Mouse (Mus musculus): Measurements from ENCODE around the gene Klf11.
A peak's percentile ranks its signal among the peaks of the same experiment; 100 is the strongest.

The Klf11 gene

DNA sequence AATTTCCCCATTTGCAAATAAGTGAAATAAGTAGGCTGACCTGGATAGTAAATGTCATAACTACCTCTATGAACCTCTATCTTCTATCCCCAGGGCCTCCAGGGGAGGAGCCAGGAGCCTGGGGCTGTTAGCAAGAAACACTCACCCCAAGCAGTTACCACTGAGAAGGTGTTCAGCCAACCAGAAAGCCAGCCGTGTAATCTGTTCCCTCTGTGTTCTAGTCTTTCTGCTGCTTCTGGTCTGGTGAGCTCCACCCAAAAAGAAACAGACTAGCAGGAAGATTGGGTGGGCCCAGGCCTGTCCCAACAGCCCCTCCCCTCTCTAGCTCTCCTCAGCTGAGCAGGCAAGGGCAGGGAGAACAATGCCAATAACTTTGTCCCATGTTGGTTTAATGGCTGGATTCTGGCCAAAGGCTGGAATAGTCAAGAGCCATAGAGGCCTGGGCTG lies 6.9 kb upstream of the Klf11 start:
- Histone ChIP-seq H3K9me3 (ENCODE audit: low read length) (no peaks in the 10 kb centered on the region), H3K4me1 (replicated peaks; ENCODE audit: low read depth, low read length) (peaks cover 25% of the 10 kb centered on the region), H3K27me3 (ENCODE audit: insufficient read depth, low read length) (peaks cover 13% of the 10 kb centered on the region), H3K4me3 (replicated peaks; ENCODE audit: low read length) (no peak overlapping the region), H3K36me3 (ENCODE audit: insufficient read depth, low read length) (no peaks in the 10 kb centered on the region)
- TF ChIP-seq CTCF (conservative IDR thresholded peaks at IDR 0.05; ENCODE audit: low read length) (no peak), POU5F1 (IDR thresholded peaks at IDR 0.05; ENCODE audit: borderline replicate concordance, low read length) (no peak)

DNA sequence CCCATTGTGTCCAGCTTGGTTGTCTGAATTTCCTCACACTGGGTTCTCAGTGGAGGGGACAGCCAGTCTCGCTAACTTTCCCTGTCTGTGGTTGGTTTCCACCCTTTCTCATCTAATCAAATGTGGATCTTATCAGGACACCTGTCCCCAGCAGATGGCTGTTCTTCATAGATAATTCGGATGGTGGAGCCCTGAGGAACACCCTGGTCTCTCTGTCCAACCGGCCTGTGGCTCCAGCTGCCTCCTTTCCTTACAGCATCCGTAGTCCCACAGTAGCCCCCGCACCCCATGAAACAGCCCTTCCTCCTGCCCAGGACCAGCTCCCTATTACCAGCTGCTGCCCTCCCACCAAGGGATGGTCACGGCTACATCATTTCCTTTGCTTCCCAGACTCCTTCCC lies 5.2 kb upstream of the Klf11 start:
- H3K4me1 ChIP-seq (replicated peaks; ENCODE audit: low read depth, low read length): peaks cover 26% of the 10 kb centered on the region
- no peaks in the 10 kb centered on the region for H3K36me3 ChIP-seq (ENCODE audit: insufficient read depth, low read length)
- no peaks in the 10 kb centered on the region for H3K9me3 ChIP-seq (ENCODE audit: low read length)
- no peak for TF ChIP-seq POU5F1 (IDR thresholded peaks at IDR 0.05; ENCODE audit: borderline replicate concordance, low read length)
- no peak for TF ChIP-seq CTCF (conservative IDR thresholded peaks at IDR 0.05; ENCODE audit: low read length)
- no peak overlapping the region for H3K4me3 ChIP-seq (replicated peaks; ENCODE audit: low read length)
- peaks cover 23% of the 10 kb centered on the region for H3K27me3 ChIP-seq (ENCODE audit: insufficient read depth, low read length)

DNA sequence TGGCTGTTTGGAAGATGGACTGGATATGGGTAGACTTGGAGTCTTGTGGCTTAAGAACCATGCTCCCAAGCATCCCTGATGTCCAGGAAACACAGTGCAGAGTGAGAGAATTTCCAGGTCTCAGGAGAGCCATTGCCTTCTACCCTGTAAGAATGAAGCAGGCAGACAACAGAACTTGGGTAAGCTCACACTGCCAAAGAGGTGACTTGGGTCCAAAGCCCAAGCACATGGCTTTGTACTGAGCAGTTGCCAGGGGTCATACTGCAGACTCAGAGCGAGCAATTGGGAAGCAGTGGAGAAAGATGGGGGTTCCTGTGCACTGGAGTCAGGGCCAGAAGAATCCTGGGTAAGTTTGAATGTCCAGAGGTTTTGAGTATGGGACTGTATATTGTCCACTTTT lies 3.0 kb upstream of the Klf11 start:
- TF ChIP-seq CTCF (conservative IDR thresholded peaks at IDR 0.05; ENCODE audit: low read length) (no peak), POU5F1 (IDR thresholded peaks at IDR 0.05; ENCODE audit: borderline replicate concordance, low read length) (no peak), NANOG (IDR thresholded peaks at IDR 0.05; ENCODE audit: borderline replicate concordance, low read length) (no peak)
- Histone ChIP-seq H3K9me3 (ENCODE audit: low read length) (no peaks in the 10 kb centered on the region), H3K27me3 (ENCODE audit: insufficient read depth, low read length) (peaks cover 23% of the 10 kb centered on the region), H3K36me3 (ENCODE audit: insufficient read depth, low read length) (no peaks in the 10 kb centered on the region), H3K4me1 (replicated peaks; ENCODE audit: low read depth, low read length) (peaks cover 36% of the 10 kb centered on the region), H3K4me3 (replicated peaks; ENCODE audit: low read length) (no peak overlapping the region)

DNA sequence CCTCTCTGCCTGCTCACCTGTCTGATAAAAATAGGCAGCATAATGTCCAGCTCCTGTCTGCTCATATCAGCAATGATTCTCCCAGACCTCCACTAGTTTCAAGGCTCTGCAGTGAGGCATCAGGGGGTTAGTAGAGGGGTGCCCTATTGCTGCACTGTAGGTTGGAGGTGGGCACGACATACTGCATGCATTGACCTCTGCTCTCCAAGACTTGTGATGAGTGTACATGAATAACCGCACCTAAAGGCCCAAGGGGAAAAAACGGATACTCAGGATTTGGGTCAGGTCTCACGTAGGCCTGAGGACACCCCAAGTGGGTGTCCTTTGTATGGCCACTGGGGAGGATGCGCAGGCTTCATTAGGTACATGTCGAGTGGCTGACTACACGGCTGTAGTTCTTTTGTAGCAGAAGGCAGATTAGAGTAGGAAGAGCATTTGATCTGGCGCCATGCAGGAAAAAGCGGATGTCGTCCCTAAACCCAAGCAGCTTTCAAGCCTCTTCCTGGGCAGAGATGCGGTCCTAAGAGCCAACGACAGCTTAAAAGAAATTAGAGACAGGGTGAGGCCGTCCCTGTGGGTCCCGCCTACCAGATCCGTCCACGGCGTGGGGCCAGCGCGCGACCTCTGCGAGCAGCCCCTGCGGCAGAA lies 535 bp upstream of the Klf11 start:
- Histone ChIP-seq H3K4me3 (replicated peaks; ENCODE audit: low read length) (peak overlapping the region; percentile 98), H3K4me1 (replicated peaks; ENCODE audit: low read depth, low read length) (peaks cover 34% of the 10 kb centered on the region), H3K36me3 (ENCODE audit: insufficient read depth, low read length) (peaks cover 24% of the 10 kb centered on the region), H3K27me3 (ENCODE audit: insufficient read depth, low read length) (peaks cover 23% of the 10 kb centered on the region), H3K9me3 (ENCODE audit: low read length) (no peaks in the 10 kb centered on the region)
- no peak for TF ChIP-seq POU5F1 (IDR thresholded peaks at IDR 0.05; ENCODE audit: borderline replicate concordance, low read length)
- TF ChIP-seq NANOG (IDR thresholded peaks at IDR 0.05; ENCODE audit: borderline replicate concordance, low read length): no peak
- no peak for TF ChIP-seq CTCF (conservative IDR thresholded peaks at IDR 0.05; ENCODE audit: low read length)

- TF ChIP-seq NANOG (IDR thresholded peaks at IDR 0.05; ENCODE audit: borderline replicate concordance, low read length): no peak
- TF ChIP-seq POU5F1 (IDR thresholded peaks at IDR 0.05; ENCODE audit: borderline replicate concordance, low read length): no peak
- TF ChIP-seq CTCF (conservative IDR thresholded peaks at IDR 0.05; ENCODE audit: low read length): no peak
- H3K36me3 ChIP-seq (ENCODE audit: insufficient read depth, low read length): peaks cover 37% of the 10 kb centered on the region
- no peaks in the 10 kb centered on the region for H3K9me3 ChIP-seq (ENCODE audit: low read length)
- peak overlapping the region; percentile 98 for H3K4me3 ChIP-seq (replicated peaks; ENCODE audit: low read length)
- H3K27me3 ChIP-seq (ENCODE audit: insufficient read depth, low read length): peaks cover 23% of the 10 kb centered on the region
- H3K4me1 ChIP-seq (replicated peaks; ENCODE audit: low read depth, low read length): peaks cover 43% of the 10 kb centered on the region
Measured at GRCm38 (mm10) chr12:24651642-24652342, 718 bp downstream of the Klf11 start.

- peaks cover 45% of the 10 kb centered on the region for H3K4me1 ChIP-seq (replicated peaks; ENCODE audit: low read depth, low read length)
- no peak for TF ChIP-seq CTCF (conservative IDR thresholded peaks at IDR 0.05; ENCODE audit: low read length)
- no peak for TF ChIP-seq NANOG (IDR thresholded peaks at IDR 0.05; ENCODE audit: borderline replicate concordance, low read length)
- TF ChIP-seq POU5F1 (IDR thresholded peaks at IDR 0.05; ENCODE audit: borderline replicate concordance, low read length): no peak
- no peak overlapping the region for H3K4me3 ChIP-seq (replicated peaks; ENCODE audit: low read length)
- peaks cover 10% of the 10 kb centered on the region for H3K27me3 ChIP-seq (ENCODE audit: insufficient read depth, low read length)
- H3K36me3 ChIP-seq (ENCODE audit: insufficient read depth, low read length): peaks cover 61% of the 10 kb centered on the region
- no peaks in the 10 kb centered on the region for H3K9me3 ChIP-seq (ENCODE audit: low read length)
Measured at GRCm38 (mm10) chr12:24654065-24654862, 3.2 kb downstream of the Klf11 start.

DNA sequence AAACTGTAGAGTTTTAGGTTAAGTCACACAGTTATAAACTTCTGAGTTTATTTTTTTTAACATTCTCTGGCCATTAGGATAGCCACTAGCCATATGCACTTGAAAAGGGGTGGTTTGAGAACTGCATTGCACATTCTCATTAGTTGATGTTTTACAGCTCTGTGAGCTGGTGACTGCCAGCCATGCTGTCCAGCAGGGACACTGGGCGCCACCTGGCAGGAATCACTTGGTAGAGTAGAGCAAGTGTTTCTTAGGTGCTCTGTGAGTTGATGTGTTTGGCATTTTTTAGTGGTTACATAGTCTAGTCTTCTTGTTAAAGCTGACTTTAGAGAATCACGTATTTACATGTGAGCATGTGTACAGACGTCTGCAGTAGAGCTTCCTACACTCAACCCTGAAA lies 5.4 kb downstream of the Klf11 start:
- TF ChIP-seq CTCF (conservative IDR thresholded peaks at IDR 0.05; ENCODE audit: low read length) (no peak), POU5F1 (IDR thresholded peaks at IDR 0.05; ENCODE audit: borderline replicate concordance, low read length) (no peak), NANOG (IDR thresholded peaks at IDR 0.05; ENCODE audit: borderline replicate concordance, low read length) (no peak)
- H3K4me1 ChIP-seq (replicated peaks; ENCODE audit: low read depth, low read length): peaks cover 40% of the 10 kb centered on the region

DNA sequence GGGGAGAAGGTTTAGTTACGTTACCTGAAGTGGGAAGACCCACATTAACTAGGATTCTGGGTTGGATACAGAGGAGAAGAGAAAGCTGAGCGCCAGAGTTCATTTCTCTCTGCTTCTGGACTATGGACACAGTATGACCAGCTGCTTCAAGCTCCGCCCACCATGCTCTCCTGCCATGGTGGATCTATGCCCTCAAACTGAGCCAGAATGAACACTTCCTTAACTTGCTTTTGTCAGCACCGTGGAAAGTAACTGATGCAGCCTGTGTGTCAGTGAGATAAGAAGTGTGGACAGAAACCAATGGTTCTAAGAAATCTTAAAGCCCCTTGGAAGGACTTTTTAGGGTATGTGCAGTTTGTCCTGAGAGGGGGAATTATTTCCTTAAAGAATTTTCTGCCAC lies 7.9 kb downstream of the Klf11 start:
- Histone ChIP-seq H3K4me1 (replicated peaks; ENCODE audit: low read depth, low read length) (peaks cover 20% of the 10 kb centered on the region; the same call in 1 of the 2 replicates), H3K4me3 (replicated peaks; ENCODE audit: low read length) (no peak overlapping the region), H3K27me3 (ENCODE audit: insufficient read depth, low read length) (no peaks in the 10 kb centered on the region), H3K36me3 (ENCODE audit: insufficient read depth, low read length) (peaks cover 85% of the 10 kb centered on the region), H3K9me3 (ENCODE audit: low read length) (no peaks in the 10 kb centered on the region)
- TF ChIP-seq NANOG (IDR thresholded peaks at IDR 0.05; ENCODE audit: borderline replicate concordance, low read length) (no peak), POU5F1 (IDR thresholded peaks at IDR 0.05; ENCODE audit: borderline replicate concordance, low read length) (no peak), CTCF (conservative IDR thresholded peaks at IDR 0.05; ENCODE audit: low read length) (no peak)

More for the DNA sequence above, 5.4 kb downstream of the Klf11 start:
- Histone ChIP-seq H3K27me3 (ENCODE audit: insufficient read depth, low read length) (no peaks in the 10 kb centered on the region), H3K4me3 (replicated peaks; ENCODE audit: low read length) (no peak overlapping the region), H3K36me3 (ENCODE audit: insufficient read depth, low read length) (peaks cover 81% of the 10 kb centered on the region), H3K9me3 (ENCODE audit: low read length) (no peaks in the 10 kb centered on the region)
